Mouse (Mus musculus) kidney, adult 2 months (tissue): ENCODE measurements at regions not wholly inside any gene's neighbourhood (a gene's known extent, or its start where the extent isn't known, plus 50 kb on each side); places are given as distances from the start of the nearest gene placed in this dataset.

Experiments
- CTCF ChIP-seq: fragments of 200-500 bp; conservative IDR thresholded peaks from 2 replicates; pipeline ENCODE4 v1.5.1; 2011; ENCODE audit warnings: low read depth, mild to moderate bottlenecking, control low read depth, low read length, moderate library complexity, mixed read lengths; ENCODE audit not compliant: insufficient read depth, insufficient read length
- POLR2A ChIP-seq: fragments of 200-500 bp; IDR thresholded peaks from one replicate; pipeline ENCODE4 v1.6.1; 2011; ENCODE audit warnings: low read depth, low read length, control low read depth

DNA sequence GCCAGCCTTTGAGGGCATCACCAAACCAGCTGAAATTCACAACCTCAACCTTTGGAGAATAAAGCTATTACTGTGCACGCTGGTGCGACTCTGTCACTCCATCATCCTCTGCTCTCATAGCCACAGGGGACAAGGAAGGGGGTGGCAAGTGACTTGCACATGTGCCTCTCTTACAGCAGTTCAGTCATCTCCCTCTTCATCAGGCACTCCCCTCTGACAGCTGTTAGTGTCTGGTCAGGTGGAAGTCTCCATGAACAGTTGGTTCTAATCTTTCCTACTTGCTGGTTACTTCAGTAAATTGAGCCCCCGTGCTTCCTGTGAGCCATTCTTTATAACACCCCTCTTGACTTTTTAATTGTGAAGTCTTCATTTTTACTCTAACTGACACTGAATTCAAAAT, 214.6 kb downstream of the Ube2cbp start:
- TF ChIP-seq CTCF: no peak
- TF ChIP-seq POLR2A: no peak
